In the genomic region with DNA sequence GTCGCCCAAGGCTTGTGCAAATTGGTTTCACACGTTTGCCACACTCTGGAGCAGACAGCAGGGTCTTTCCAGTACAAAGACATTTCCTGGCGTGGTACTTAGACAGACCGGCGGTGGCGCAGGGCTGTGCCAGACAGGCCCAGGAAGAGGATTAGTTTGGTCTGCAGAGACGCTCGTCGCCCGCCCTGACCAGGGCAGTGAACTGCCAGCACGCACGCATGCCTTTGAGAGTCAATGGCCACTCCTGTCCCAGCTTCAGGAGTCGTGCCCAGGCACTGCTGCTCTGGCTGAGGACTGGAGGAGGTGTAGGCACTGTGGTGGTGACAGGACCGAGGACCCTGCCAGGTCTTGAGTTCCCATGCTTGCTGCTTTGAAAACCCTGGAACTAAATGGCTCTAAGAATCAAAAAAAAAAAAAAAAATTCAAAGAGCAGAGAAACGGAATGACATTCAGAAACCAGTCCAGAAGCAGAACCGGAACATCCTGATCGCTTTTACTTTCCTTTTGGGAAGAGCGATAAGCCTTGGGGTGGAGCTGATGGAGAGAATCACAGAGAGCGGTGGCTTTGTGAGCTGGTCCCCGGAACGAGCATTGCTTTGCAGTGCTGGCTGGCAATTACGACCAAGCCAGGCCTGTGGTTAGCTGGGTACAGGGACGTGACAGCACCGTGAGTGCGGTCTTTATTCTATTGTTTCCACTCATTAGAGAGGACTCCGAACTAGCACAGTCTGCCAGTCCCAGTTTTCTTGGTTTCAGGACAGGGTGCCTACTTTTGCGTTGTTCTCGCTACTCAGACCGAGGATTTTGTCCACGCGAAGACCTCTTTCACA, we compare ENCODE assay signal across 7 mouse cellular contexts. TPM values are rescaled to one million over a fixed set of nuclear protein-coding genes. Genes with fewer than 3 reads are reported as not detected.
DNase-seq lines count a peak whose midpoint lies in the region; ATAC-seq and TF ChIP-seq lines count a peak whose summit lies in the region.

No protein-coding gene starts in this region.

- H3K27ac ChIP-seq in hindbrain, embryonic 12.5 days, result no peak overlapping the region
- H3K27ac ChIP-seq in small intestine, adult 2 months (ENCODE audit: insufficient read depth, low read depth, low read length), result peak overlapping the region; percentile 87

- WGBS in hindbrain, embryonic 12.5 days, result 34% methylated on average over 31 of the region's 31 CpGs
- 18% methylated on average over 31 of the region's 31 CpGs for WGBS in small intestine, adult 2 months

- H3K4me1 ChIP-seq in hindbrain, embryonic 12.5 days, result no peaks in the 10 kb centered on the region
- H3K4me1 ChIP-seq in megakaryocyte, embryonic 14.5 days, result peaks cover 10% of the 10 kb centered on the region
- H3K4me1 ChIP-seq in small intestine, adult 2 months (ENCODE audit: control insufficient read depth, insufficient read depth, insufficient read length, low read length), result 0 out of 2 replicates have a peak, but pooled peaks cover 1% of the 10 kb centered on the region

- intact Hi-C loops in left cerebral cortex, postnatal 25 days (cut with DNase I), result no loop called here

- no peaks in the 10 kb centered on the region for H3K9me3 ChIP-seq in hindbrain, embryonic 12.5 days (replicated peaks)
- H3K9me3 ChIP-seq in megakaryocyte, embryonic 14.5 days, result no peaks in the 10 kb centered on the region

- H3K4me3 ChIP-seq in hindbrain, embryonic 12.5 days, result peak overlapping the region; percentile 29
- H3K4me3 ChIP-seq in megakaryocyte, embryonic 14.5 days (replicated peaks), result peak overlapping the region; percentile 92
- H3K4me3 ChIP-seq in small intestine, adult 2 months (ENCODE audit: low read depth, low read length), result peak overlapping the region; percentile 89

- TF ChIP-seq CTCF in small intestine, adult 2 months (IDR thresholded peaks at IDR 0.05; ENCODE audit: extremely low read depth, insufficient read length, insufficient replicate concordance, low read depth, low read length), result no peak

- H3K36me3 ChIP-seq in hindbrain, embryonic 12.5 days, result no peaks in the 10 kb centered on the region
- no peaks in the 10 kb centered on the region for H3K36me3 ChIP-seq in megakaryocyte, embryonic 14.5 days (replicated peaks; ENCODE audit: low read length)
- H3K36me3 ChIP-seq in small intestine, adult 2 months (ENCODE audit: control insufficient read depth, insufficient read depth, low read length), result no peaks in the 10 kb centered on the region

- no peak for TF ChIP-seq POLR2A in small intestine, adult 2 months (IDR thresholded peaks at IDR 0.05; ENCODE audit: low read depth, low read length)

- H3K9ac ChIP-seq in hindbrain, embryonic 12.5 days, result no peak overlapping the region

- H3K4me2 ChIP-seq in hindbrain, embryonic 12.5 days (replicated peaks), result peak overlapping the region; percentile 53

- peak; percentile 20 to 33 for DNase-seq in adrenal gland, adult 18-20 months (ENCODE audit: low spot score in 2 of 2)
- DNase-seq in cerebellum, adult 9-11 months, result peak; percentile 65
- peak; percentile 13 to 34 for DNase-seq in frontal cortex, postnatal 36 days (ENCODE audit: low spot score in 2 of 2)
- DNase-seq in left cerebral cortex, postnatal 25 days (ENCODE audit: low spot score in 2 of 2), result peak; percentile 24 to 28

- H3K27me3 ChIP-seq in hindbrain, embryonic 12.5 days, result no peaks in the 10 kb centered on the region
- H3K27me3 ChIP-seq in megakaryocyte, embryonic 14.5 days (replicated peaks), result peaks cover 67% of the 10 kb centered on the region
- H3K27me3 ChIP-seq in small intestine, adult 2 months (ENCODE audit: control insufficient read depth, insufficient read depth, low read length), result no peaks in the 10 kb centered on the region

- peak; percentile 87 for ATAC-seq in hindbrain, embryonic 12.5 days (ENCODE audit: low FRiP score)

RNA-seq across cellular contexts. Expression of a gene that starts 19.7 kb away (rescaled TPM):
- 10 to 100 TPM in 1 of 2 experiments, 1 to 10 TPM in 1; 1.5 to 23.2 TPM for total RNA-seq in adrenal gland, adult 18-20 months (2021)
- 4.4 and 4.6 TPM in 2 replicates for polyA plus RNA-seq in hindbrain, embryonic 12.5 days (2016; fragmentation: Nextera tagmentation; extraction: Ambion mirVana)
- 10 to 100 TPM; 20.1 to 29.9 TPM for total RNA-seq in left cerebral cortex, postnatal 25 days (2021)
- 0.22 TPM in 1 of 2 replicates, not detected in the other for polyA plus RNA-seq in megakaryocyte, embryonic 14.5 days (2012; ENCODE audit: insufficient read depth, low replicate concordance)
- polyA plus RNA-seq in small intestine, adult 2 months (2012; rRNA removed), result 0.74 and 0.79 TPM in 2 replicates

RNA-seq across cellular contexts. Expression of a gene that starts 54.1 kb away (rescaled TPM):
- total RNA-seq in adrenal gland, adult 18-20 months (2021), result 1 to 10 TPM; 1.4 to 3.7 TPM
- 2.3 and 3.3 TPM in 2 replicates for polyA plus RNA-seq in hindbrain, embryonic 12.5 days (2016; fragmentation: Nextera tagmentation; extraction: Ambion mirVana)
- total RNA-seq in left cerebral cortex, postnatal 25 days (2021), result under 1 TPM; 0.27 to 0.37 TPM
- polyA plus RNA-seq in megakaryocyte, embryonic 14.5 days (2012; ENCODE audit: insufficient read depth, low replicate concordance), result 0.26 TPM in 1 of 2 replicates, not detected in the other
- 8.0 and 170 TPM in 2 replicates for polyA plus RNA-seq in small intestine, adult 2 months (2012; rRNA removed)

Comparison
In these comparisons a context has a peak if more than half of its experiments do, and no peak if none do; other contexts are left out.
1. H3K4me3 ChIP-seq: peak in every context shown above with its lines; median percentile 92 in megakaryocyte, embryonic 14.5 days; 89 in small intestine, adult 2 months; 29 in hindbrain, embryonic 12.5 days.